Mouse (Mus musculus): ENCODE data around the gene Rgs9.
"Not testable (repeated sequence)": the region's sequence is repeated elsewhere in the genome, so short reads cannot be mapped to it uniquely, and the experiment has no call there.

The Rgs9 gene

DNA sequence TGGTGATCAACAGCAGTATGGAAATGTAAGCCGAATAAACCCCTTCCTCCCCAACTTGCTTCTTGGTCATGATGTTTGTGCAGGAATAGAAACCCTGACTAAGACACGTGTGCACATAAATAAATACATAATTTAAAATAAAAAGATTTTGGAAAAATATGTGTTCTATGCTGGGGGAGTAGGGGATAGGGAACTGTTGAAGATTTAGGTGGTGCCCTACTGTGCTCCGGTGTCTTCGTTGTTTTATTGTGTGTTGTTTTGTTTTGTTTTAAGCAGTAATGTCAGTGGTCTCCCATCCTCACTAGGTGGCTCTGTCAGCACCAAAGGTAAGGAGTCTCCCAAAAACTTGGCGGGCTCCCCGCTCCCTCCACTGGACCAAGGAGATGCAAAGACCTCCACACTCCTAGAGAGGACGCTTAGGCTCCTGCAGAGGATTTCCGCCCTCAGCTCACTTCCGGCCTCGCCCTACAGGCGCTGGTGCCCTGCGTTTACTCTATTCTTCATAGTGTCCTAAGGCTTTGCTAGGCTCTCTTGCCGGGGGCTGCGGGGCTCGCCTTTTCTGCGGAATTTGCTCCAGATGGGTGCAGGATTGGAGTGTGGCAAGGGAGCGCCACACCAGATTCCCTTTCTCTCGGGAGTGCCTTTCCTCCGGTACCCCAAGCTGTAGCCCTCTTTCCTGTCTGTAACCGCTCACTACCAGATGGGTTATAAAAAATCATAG, 14.1 kb upstream of the Rgs9 start:
- peak; percentile 76 for DNase-seq (ENCODE audit: inconsistent ontology term)

DNA sequence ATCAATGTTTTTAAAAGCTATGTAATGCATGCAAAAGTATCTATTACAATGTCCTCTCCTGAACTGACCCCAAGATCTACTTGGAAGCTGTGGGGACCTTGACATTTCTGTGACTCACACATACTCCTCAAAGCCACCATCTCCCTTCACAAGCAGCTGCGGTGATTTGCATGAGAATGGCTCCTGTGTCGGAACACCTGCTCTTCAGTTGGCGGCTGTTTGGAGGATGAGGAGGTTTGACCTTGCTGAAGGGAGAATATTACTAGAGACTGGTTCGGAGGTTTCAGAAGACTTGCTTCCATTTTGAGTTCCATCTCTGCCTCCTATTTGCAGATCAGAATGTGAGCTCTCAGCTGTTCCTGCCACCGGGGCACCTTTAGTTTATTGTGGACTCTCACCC, 7.8 kb upstream of the Rgs9 start:
- no peak for DNase-seq (ENCODE audit: inconsistent ontology term)

DNA sequence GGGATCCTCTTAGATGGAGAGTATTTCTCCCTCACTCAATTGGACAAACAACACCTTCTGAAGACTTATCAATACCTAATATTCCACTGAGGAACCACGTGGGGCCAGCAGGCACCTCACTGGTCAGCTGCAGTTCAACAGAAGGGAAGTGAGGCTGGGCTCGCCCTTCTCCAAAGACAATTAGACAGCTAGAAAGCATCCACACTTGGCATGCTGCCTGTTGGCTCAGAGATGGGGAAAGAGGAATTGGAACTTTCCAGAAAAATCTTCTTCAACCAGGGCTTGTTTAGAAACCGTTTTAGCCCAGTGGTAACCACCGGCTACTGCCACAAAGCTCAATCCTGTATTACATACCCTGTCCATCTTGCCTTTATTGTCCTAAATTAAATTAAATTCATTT, 4.4 kb upstream of the Rgs9 start:
- peak; percentile 78 for DNase-seq (ENCODE audit: inconsistent ontology term)

DNA sequence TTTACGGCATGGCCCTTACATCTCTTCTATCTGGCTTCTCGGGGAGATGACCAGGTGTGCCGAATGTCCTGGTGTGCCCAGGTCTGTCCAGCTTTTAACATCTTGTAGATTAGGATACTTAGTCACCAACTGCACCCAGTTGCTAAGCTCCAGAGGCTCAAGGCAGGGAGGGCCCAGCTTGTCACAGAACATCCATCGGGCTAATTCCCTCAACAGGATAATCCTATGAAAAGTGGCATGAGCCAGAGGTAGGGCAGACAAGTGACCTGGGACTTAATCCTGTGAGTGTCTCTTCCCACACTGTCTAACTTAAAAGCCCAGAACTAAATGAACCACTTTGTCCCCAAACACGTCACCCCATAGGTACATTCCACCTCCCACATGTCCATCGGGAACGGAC, 898 bp downstream of the Rgs9 start:
- DNase-seq (ENCODE audit: inconsistent ontology term): no peak

DNA sequence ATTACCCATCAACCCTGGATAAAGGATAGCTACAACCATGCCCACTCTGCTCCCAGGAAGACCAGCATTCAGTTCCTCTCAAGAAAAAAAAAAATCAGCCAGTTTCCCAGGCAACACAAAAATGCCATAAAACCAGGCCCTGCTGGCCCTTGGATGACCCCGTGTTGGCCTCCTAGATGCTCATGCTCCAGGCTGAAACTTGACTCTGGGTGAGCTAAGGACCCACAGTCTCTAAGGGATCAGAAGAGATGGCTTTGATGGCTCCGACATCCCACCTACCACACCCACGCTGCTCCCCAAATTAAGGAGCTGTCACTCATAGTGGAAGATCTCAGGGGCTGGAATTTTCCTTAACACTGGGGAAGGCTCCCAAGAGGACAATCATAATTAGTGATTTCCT, 5.9 kb downstream of the Rgs9 start:
- DNase-seq (ENCODE audit: inconsistent ontology term): no peak

DNA sequence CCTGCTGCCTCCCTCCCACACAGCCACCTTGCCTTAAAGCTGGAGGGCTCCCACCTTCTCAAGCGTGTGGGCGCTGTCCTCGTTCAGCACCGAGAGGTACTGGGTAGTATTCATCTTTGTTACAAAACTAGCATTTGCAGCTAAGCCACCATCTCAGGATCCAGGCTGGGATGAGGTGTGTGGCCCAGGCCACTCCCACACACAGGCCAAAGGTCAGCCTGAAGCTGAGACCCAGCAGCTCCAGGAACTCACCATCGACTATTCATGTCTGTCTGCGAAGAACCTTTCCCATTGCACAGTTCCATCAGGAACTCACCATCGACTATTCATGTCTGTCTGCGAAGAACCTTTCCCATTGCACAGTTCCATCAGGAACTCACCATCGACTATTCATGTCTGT, 8.6 kb downstream of the Rgs9 start:
- DNase-seq (ENCODE audit: inconsistent ontology term): not testable (repeated sequence)

DNA sequence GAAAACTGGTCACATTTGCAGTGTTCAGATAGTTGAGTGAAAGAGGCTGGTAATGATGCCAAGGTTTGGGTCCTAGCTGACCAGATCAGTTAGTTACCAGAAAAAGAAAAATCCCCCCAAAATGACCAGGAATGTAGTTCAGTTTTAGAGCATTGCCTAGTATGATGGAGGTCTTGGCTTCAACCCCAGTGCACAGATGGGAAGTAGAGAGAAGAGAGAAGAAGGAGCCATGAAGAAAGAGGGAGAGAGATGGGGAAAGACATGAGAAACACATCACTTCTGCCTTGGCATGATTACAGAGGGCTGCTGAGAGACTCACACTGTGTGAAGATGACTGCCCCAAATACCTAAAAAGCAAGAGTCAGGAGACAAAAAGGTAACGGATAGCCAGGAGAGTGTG, 13.1 kb downstream of the Rgs9 start:
- no peak for DNase-seq (ENCODE audit: inconsistent ontology term)

DNA sequence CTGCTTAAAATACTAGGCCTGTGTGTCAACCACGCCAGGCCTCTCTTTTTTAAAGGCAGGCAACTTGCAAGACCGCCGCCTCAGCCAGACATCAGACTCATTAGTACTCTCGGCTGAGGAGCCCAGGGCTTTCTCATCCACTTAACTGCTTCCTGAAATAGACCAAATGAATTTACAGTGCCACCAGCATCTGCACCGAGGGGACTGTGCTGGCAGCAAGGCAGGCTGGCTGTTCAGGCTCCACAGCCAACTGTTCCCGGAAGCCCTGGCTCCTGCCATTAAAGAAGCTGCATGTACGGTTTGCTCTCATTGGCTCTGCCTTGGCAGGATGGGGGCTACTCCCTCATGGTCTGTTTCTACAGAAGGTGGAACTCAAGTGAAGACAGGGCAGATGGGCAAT, 19.7 kb downstream of the Rgs9 start:
- no peak for DNase-seq (ENCODE audit: inconsistent ontology term)

DNA sequence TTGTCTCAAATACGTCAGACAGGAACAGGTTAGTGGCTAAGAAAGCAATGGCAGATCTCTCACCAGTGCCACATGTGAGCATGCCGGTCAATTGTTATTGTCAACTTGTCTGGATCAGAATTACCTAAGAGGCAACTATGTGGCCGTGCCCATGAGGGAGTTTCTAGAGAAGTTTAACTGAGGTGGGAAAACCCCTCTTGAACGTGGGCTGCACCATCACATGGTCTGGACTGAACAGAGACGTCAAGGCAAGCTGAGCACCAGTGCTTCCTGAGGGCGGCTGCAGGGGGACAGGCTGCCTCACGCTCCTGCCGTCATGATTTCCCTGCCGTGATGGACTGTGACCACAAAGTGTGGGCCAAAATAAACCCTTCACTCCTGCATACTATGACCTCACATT, 26.5 kb downstream of the Rgs9 start:
- no peak for DNase-seq (ENCODE audit: inconsistent ontology term)

DNA sequence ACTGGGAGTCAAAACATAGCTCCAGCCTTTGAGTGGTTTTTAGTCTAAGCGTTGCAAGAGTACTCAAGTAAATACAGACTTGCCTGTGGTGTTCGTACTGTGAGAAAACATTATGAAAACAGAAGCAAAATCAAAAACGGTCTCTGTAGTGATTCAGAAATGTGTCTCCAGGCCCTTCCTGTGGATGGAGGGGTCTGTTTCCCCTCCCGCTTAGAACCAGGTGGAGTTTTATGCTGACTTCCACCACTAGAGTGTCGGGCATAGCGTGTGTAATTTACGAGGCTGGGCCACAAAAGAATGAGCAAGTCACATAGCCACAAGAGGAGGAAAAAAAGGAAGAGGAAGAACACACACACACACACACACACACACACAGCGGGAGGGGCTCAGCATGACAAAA, 27.6 kb downstream of the Rgs9 start:
- no peak for DNase-seq (ENCODE audit: inconsistent ontology term)

DNA sequence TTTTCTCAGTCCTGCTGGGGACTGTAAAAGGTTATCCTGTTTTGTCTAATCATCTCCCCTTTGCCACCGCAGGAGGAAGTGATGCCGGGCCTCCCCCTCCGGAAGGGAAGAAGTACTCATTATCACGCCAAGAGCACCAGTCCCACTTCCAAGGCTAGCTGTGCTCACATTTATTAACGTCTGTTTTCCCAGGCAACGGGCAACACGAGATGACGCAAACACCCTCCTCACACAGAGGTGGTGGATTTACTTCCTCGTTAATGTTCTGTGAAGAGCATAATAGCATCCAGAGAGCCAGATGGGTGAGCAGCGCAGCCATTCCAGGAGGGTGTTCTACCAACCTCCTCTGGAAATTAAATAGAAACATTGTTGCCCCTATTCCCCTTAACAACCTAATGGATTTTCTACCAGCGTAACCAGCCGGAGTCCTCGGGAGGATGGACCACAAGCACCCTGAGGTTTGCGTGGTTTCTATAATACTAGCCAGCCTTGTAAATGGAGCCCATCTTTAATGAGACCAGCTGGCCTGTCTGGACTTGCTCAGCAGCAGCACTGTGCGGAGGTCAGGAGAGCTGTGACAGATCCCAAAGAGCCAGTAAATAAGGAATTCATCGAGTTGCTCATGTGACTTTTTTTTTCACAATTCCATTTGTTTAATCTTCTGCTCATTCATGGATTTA, 28.1 kb downstream of the Rgs9 start:
- no peak for DNase-seq (ENCODE audit: inconsistent ontology term)

DNA sequence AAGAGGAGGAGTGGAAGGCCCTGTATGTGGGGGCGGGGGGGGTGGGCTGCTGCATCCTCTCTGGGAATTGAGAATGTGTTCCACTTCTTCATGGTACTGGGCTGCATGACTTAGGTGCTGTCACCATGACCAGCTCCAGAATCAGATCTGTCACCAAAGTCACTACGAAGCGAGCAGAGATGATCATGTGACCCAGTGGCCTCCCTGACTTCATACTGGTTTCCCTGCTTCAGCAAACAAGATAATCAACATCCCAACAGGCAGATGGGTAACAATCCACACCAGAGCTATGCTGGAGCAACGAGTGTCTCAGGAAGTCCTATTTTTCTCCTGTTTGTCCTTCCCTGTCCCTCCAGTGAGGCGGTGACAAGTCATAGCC, 28.7 kb downstream of the Rgs9 start:
- DNase-seq (ENCODE audit: inconsistent ontology term): no peak

DNA sequence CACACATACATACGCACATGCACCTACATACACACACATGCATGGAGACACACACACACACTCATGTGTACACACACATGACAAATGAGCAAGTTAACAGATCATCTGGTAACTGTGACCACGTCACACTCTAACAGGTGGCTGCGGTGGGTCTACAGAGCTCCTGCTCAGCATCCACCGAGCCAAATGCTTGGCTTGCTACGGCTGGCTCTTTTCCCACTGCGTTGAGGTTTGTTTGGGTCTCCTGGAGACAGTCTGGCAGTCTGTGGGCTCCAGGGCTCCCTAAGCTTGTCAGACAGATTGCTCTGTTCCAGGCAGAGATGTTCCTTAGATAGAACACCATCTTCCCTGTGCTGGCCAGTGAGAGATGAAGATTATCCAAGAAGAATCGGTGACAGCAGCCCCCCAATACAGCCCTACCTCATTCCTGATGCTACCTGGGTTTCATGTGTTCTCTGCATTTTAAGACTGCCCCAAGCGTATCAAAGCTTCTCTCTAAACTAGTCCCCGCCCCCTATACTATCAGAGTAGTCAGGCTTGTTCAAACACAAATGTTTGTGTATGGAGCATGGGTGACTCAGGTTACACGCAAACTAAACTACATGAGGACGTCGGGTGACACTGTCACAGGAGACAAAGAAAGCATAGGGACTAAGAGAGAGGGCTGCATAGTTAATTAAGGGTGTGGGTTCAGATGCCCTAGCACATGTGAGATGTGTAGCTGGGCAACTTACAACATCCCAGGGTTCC, 31.6 kb downstream of the Rgs9 start:
- DNase-seq (ENCODE audit: inconsistent ontology term): no peak

DNA sequence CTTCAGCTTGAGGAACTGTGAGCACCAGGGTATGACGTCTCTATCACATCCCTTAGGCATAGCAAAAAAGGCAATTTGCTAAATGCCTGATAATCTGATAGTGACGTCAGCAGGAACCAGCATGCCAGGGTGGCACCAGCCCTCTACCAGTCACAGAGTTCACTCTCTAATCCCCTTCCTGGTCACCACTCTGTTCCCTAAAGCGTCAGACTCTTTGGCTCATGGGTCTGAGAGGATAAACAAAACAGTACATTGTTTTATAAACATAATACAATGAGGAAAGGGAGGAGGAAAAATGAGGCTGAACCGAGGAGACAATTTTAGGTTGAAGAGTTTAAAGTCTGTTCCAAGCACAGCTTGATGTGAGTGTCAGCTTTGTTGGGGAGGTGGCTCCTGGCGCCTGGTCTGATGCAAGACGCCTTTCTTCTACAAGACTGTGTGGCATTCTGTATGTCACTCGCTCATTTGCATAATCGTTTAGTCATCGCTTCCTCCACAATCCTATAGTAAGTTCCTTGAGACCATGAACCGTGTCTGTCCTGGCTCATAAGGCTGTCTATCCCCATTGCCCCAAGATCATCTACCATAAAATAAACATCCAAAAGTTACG, 33.7 kb downstream of the Rgs9 start:
- DNase-seq (ENCODE audit: inconsistent ontology term): peak; percentile 24

DNA sequence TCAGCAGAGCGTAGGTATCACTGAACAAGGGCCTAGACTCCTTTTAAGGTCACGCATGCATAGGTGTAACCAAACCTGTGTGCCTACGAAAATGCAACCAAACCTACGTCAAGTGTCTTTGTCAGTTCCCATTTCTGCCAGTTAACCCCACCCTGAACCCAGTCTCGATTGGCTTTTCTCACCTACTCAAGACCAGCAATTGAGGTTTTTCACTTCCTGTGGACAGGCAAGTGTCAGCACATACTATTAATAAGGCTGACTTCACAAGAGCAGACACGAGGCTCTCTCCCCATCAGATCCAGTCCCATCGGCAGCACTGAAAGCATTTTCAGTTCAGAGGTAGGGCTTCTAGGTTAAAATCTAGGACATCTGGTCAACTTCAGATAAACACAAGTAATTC, 37.4 kb downstream of the Rgs9 start:
- DNase-seq (ENCODE audit: inconsistent ontology term): no peak

DNA sequence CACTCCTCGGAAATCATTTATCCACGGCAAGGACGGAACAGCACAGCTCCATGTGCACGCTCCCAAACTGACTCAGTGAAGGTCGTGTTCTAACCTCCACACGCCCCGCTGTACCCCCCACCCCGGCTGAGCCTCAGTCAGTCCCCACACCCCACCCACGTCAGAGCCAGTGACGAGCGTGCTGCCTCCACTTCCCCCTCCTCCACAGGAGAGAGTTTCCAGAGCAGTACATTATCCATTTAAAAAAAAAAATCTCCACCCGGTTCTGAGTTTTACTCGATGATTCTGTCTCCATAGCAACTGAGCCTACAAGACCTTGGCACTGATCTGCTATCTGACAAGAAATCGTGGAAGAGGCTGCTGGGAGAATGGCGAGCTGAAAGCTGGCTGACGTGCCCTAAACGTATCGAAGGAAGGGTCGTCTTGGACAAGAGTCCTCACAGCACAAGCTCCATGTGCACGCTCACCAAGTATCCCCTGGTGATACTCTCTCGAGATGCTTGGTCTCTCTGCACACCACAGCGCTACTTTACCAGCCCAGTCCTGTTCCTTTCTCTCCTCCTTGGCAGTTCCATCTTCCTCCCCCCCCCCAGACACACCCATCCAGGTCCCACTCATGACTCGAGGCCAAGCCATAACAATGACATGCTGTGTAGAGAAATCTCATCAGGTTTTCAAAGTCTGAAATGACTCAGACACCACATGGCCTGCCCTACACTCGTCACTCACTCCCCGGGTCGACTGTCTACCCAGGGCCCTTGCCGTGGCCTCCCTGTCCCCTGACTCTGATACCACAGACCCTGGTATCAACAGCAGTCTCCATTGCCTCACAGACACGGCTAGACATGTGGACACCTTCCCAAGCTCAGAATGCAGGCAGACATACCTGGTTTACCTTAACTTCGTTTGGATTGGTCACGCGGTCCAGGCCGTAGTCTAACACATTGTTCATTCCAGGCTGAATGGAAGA, 38.7 kb downstream of the Rgs9 start:
- no peak for DNase-seq (ENCODE audit: inconsistent ontology term)

DNA sequence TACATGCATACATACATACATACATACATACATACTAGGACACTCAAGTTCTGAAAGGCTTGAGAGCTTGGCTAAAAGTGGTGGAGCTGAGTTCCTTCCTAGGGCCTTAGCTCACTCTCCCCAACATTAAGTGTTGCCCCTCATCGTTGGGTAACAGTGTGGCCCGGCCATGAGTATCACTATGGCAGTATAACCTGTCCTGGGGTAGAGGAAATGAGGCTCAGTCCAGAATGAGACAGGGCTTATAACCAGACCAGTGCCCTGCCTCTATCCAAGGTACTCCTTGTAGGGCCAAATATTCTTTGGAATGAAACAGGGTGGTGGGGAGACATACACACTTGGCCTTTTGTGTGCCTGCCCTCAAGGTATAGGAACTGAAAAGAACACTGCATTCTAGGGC, 40.1 kb downstream of the Rgs9 start:
- no peak for DNase-seq (ENCODE audit: inconsistent ontology term)

DNA sequence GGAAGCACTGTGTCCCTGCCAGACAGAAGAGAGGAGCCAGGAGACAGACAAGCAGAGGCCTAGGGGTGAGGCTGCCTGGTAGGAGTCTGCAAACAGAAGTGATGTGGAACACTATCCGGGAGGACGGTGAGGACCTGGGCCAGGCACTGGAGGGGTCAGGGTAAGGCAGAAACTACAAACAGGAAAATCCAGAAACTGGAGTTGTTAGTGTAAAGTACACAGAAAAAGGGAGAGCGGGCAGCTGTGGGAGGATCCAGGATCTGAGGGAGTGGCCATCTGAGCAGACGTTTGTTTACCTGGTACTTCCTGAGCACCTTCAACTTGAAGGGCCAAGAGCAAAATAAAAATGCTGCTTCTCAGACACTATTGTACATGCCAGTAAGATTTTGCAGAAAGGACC, 42.9 kb downstream of the Rgs9 start:
- no peak for DNase-seq (ENCODE audit: inconsistent ontology term)

DNA sequence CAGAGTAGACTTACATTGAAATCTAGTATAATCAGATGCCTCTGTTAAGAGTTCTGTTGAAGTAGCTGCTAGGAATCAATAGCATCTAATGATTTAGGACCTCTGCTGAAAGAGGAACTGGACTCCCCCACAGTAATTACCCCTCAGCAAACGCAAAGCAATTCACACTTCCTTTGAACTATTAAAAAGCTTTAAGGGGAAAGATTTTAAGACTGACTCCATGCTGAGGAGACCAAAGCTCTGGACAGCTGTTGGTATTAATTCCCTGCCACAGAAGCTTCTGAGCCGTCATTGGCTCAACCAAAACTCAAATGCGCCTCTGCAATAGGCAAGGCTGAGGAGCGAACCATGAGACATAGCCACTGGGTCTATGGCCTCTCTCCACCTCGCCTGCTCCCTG, 45.4 kb downstream of the Rgs9 start:
- no peak for DNase-seq (ENCODE audit: inconsistent ontology term)

DNA sequence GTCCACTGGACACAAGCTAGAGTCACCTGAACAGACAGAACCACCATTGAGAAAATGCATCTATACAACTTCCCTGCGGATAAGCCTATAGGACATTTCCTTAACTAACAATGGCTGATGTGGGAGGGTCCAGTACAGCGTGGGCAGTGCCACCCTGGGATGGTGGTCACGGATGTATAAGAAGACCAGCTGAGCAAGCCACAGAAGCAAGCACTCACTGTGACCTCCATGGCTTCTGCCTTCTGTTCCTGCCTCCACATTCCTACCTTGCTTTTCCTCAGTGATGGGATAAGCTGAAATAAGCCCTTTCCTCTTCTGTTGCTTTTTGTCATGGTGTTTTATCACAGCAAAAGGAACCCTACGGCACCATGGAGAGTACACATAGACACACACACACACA, 47.4 kb downstream of the Rgs9 start:
- DNase-seq (ENCODE audit: inconsistent ontology term): no peak

DNA sequence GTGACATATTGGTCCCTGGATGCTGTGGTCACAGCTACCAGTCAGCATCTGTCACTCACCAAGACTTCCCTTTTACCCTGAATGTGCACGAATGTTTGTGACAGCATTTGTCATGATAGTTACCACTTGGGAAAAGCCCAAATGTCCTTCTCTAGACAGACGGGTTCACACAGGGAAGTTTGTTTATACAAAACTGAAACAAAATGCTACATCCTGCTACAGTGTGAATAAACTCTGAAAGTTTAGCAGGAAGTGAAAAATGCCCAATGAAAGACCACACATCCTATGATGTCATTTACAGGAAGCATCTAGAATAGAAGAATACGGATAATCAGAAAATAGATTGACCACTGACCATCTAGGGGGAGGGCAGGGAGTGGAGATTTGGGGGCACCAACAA, 51.0 kb downstream of the Rgs9 start:
- DNase-seq (ENCODE audit: inconsistent ontology term): no peak
